Mouse (Mus musculus) heart, embryonic 11.5 days (tissue): ENCODE data around the gene Dnajc17. TPM values are rescaled to one million over a fixed set of nuclear protein-coding genes. Genes with fewer than 3 reads are reported as not detected.

ENCODE experiments used
- ATAC-seq: fragments of 200-750 bp; cut with Nextera tagmentation; replicated peaks from 2 replicates; pipeline ENCODE4 v1.8.0; 2017; ENCODE audit warnings: moderate library complexity; ENCODE audit not compliant: insufficient number of reproducible peaks, low FRiP score, low TSS enrichment
- H3K27ac ChIP-seq: fragments of 300-500 bp; sonication (generic); 2 replicates; pipeline ENCODE4 v1.5.1; 2014; ENCODE audit warnings: mild to moderate bottlenecking, low read depth, low read length
- H3K27me3 ChIP-seq: fragments of 300-500 bp; sonication (generic); 2 replicates; pipeline ENCODE4 v1.6.1; 2014; ENCODE audit warnings: mild to moderate bottlenecking, low read length, mixed read lengths; ENCODE audit not compliant: control insufficient read depth, insufficient read depth
- H3K36me3 ChIP-seq: fragments of 300-500 bp; sonication (generic); 2 replicates; pipeline ENCODE4 v1.6.1; 2014; ENCODE audit warnings: mild to moderate bottlenecking, low read length, moderate library complexity, mixed read lengths; ENCODE audit not compliant: control insufficient read depth, insufficient read depth
- H3K4me1 ChIP-seq: fragments of 300-500 bp; sonication (generic); 2 replicates; pipeline ENCODE4 v1.6.1; 2014; ENCODE audit warnings: low read length; ENCODE audit not compliant: control insufficient read depth, insufficient read depth
- H3K4me2 ChIP-seq: fragments of 300-500 bp; sonication (generic); 2 replicates; pipeline ENCODE4 v1.6.1; 2014; ENCODE audit warnings: mild to moderate bottlenecking, moderate library complexity
- H3K4me3 ChIP-seq: fragments of 300-500 bp; sonication (generic); 2 replicates; pipeline ENCODE4 v1.5.1; 2014; ENCODE audit warnings: low read depth, low read length
- H3K9ac ChIP-seq: fragments of 300-500 bp; sonication (generic); 2 replicates; pipeline ENCODE4 v1.6.1; 2014; ENCODE audit warnings: mild to moderate bottlenecking, low read depth, low read length, moderate library complexity
- H3K9me3 ChIP-seq: fragments of 300-500 bp; sonication (generic); replicated peaks from 2 replicates; pipeline ENCODE4 v1.6.1; 2016; ENCODE audit warnings: low read length; ENCODE audit not compliant: control insufficient read depth
- WGBS: fragments of 180-500 bp; shearing (Covaris S2); extraction: QIAGEN DNeasy Blood & Tissue Kit; methylation state at CpG from one replicate; pipeline ENCODE4 v1.1.7; 2014; ENCODE audit not compliant: insufficient replicate concordance; 5-methylcytosine and 5-hydroxymethylcytosine counted together
- polyA plus RNA-seq: library from polyadenylated mRNA; unstranded; fragments of >200 nt; fragmentation: Nextera tagmentation; extraction: Ambion mirVana; gene quantifications from 2 replicates; pipeline ENCODE4 v1.2.1, GENCODE M21; 2014

The Dnajc17 gene
- polyA plus RNA-seq, 1 experiment from 2014 or later = 18.4 TPM

GRCm38 (mm10) chr2:119163135-119163534 is 45.5 kb downstream of the Dnajc17 start:
- no peak overlapping the region for H3K9ac ChIP-seq
- no peak for ATAC-seq
- peaks cover 10% of the 10 kb centered on the region for H3K4me1 ChIP-seq
- H3K4me2 ChIP-seq = no peak overlapping the region
- H3K4me3 ChIP-seq = no peak overlapping the region
- WGBS = 53% methylated on average over 3 of the region's 3 CpGs
- H3K27me3 ChIP-seq = peaks cover 13% of the 10 kb centered on the region
- H3K27ac ChIP-seq = no peak overlapping the region
- no peaks in the 10 kb centered on the region for H3K36me3 ChIP-seq
- H3K9me3 ChIP-seq = no peaks in the 10 kb centered on the region

GRCm38 (mm10) chr2:119161247-119161646 is 47.3 kb downstream of the Dnajc17 start:
- H3K9ac ChIP-seq = peak overlapping the region; percentile 61; the same call in 1 of the 2 replicates
- no peaks in the 10 kb centered on the region for H3K9me3 ChIP-seq
- H3K4me2 ChIP-seq = no peak overlapping the region
- ATAC-seq = no peak
- no peaks in the 10 kb centered on the region; the same call in 1 of the 2 replicates for H3K4me1 ChIP-seq
- no peak overlapping the region for H3K4me3 ChIP-seq
- WGBS = 12% methylated on average over 2 of the region's 2 CpGs
- peak overlapping the region; percentile 37; the same call in 1 of the 2 replicates for H3K27ac ChIP-seq
- peaks cover 5% of the 10 kb centered on the region for H3K27me3 ChIP-seq
- H3K36me3 ChIP-seq = no peaks in the 10 kb centered on the region

DNA sequence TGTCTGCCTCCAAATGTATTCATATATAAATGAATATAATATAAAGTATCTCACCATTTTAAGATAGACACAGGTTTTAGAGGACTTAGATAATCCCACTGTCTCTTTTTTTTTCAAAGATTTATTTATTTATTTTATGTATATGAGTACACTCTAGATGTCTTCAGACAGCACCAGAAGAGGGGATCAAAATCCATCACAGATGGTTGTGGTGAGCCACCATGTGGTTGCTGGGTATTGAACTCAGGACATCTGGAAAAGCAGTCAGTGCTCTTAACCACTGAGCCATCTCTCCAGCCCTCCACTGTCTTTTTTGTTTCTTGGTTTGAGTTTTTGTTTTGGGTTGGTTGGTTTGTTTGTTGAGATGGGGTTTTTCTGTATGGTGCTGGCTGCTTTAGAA is 50.8 kb downstream of the Dnajc17 start:
- no peak for ATAC-seq
- Histone ChIP-seq H3K4me2 (no peak overlapping the region), H3K4me3 (no peak overlapping the region)

DNA sequence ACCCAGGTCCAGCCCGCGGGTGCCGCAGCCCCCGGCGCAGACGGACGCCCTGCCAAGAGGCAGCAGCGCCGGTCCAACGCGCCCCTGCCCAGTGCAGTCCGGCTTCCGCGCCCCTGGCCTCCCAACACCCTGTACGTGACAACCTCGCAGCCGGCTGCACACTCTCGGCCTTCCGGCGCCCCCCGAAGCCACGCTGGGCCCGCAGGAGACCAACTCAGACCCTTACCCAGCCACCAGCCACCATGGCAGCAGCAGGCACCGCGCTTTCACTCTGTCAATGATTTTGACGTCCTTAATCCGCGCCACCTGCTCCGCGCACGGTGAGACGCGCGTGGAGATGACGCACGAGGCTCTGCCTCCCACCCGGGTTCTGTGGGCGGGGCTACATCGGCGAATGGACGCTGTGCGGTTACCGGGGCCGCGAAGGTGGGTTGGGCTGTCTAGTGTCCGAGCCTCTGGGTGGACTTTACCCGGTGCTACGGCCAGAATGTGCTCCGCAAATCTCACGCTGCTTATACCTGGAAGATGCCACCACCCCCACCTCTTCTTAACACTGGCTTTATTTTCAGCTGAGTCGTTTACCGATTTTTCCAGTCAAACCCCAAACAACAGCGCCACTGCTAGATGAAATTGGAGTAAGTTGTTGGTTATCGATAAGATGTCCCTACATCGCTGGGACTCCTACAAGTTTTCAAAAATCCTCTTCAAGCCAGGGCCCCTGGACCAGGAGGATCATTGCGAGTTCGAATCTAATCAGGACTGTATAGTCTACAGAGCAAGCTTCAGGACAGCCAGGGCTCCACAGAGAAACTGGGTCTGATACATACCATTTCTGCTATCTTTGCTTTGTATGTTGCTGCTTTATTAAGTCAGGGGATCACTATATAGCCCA is 51.7 kb downstream of the Dnajc17 start, which contains the start of gene Rmdn3:
TSS of gene Rmdn3 (minus strand) at position 354 of the 892 bp plus-strand sequence.
- Histone ChIP-seq H3K27me3 (no peaks in the 10 kb centered on the region), H3K4me2 (peak within 1 kb of the TSS; percentile 93), H3K27ac (peak within 1 kb of the TSS; percentile 70), H3K4me3 (peak within 1 kb of the TSS; percentile 99), H3K9me3 (no peaks in the 10 kb centered on the region), H3K9ac (peak within 1 kb of the TSS; percentile 94), H3K4me1 (peaks cover 8% of the 10 kb centered on the region), H3K36me3 (peaks cover under 1% of the 10 kb centered on the region; the same call in 1 of the 2 replicates)
- peak; percentile 83 for ATAC-seq
- WGBS = 1% methylated on average over 57 of the region's 57 CpGs

More for the DNA sequence above, 50.8 kb downstream of the Dnajc17 start:
- peaks cover 8% of the 10 kb centered on the region for H3K4me1 ChIP-seq
- no peaks in the 10 kb centered on the region for H3K9me3 ChIP-seq
- no peak overlapping the region for H3K9ac ChIP-seq
- H3K27ac ChIP-seq = no peak overlapping the region
- no peaks in the 10 kb centered on the region for H3K36me3 ChIP-seq
- H3K27me3 ChIP-seq = no peaks in the 10 kb centered on the region

- H3K4me1 ChIP-seq = peaks cover 8% of the 10 kb centered on the region
- H3K9ac ChIP-seq = peak overlapping the region; percentile 94
- H3K4me2 ChIP-seq = peak overlapping the region; percentile 93
- no peaks in the 10 kb centered on the region for H3K27me3 ChIP-seq
- peak overlapping the region; percentile 70 for H3K27ac ChIP-seq
- peak; percentile 39 for ATAC-seq
- peak overlapping the region; percentile 99 for H3K4me3 ChIP-seq
- peaks cover 4% of the 10 kb centered on the region; the same call in 1 of the 2 replicates for H3K36me3 ChIP-seq
- 4% methylated on average over 34 of the region's 34 CpGs for WGBS
- no peaks in the 10 kb centered on the region for H3K9me3 ChIP-seq
Observed at GRCm38 (mm10) chr2:119156081-119156680, 52.4 kb downstream of the Dnajc17 start.

- Histone ChIP-seq H3K9ac (peak overlapping the region; percentile 94; the same call in 1 of the 2 replicates), H3K27me3 (no peaks in the 10 kb centered on the region), H3K4me3 (peak overlapping the region; percentile 99), H3K4me2 (peak overlapping the region; percentile 93), H3K27ac (peak overlapping the region; percentile 75), H3K36me3 (peaks cover 4% of the 10 kb centered on the region; the same call in 1 of the 2 replicates), H3K4me1 (peaks cover 8% of the 10 kb centered on the region), H3K9me3 (no peaks in the 10 kb centered on the region)
- 31% methylated on average over 9 of the region's 9 CpGs for WGBS
- peak; percentile 72 for ATAC-seq
Observed at GRCm38 (mm10) chr2:119155388-119155787, 53.2 kb downstream of the Dnajc17 start.

GRCm38 (mm10) chr2:119154683-119155082 is 53.9 kb downstream of the Dnajc17 start:
- no peak overlapping the region for H3K9ac ChIP-seq
- ATAC-seq = peak; percentile 57; the same call in 1 of the 2 replicates
- WGBS = 80% methylated on average over 2 of the region's 2 CpGs
- H3K27me3 ChIP-seq = no peaks in the 10 kb centered on the region
- no peaks in the 10 kb centered on the region for H3K9me3 ChIP-seq
- H3K4me2 ChIP-seq = peak overlapping the region; percentile 93
- H3K4me3 ChIP-seq = no peak overlapping the region
- peaks cover 4% of the 10 kb centered on the region; the same call in 1 of the 2 replicates for H3K36me3 ChIP-seq
- peaks cover 8% of the 10 kb centered on the region for H3K4me1 ChIP-seq
- H3K27ac ChIP-seq = peak overlapping the region; percentile 75

DNA sequence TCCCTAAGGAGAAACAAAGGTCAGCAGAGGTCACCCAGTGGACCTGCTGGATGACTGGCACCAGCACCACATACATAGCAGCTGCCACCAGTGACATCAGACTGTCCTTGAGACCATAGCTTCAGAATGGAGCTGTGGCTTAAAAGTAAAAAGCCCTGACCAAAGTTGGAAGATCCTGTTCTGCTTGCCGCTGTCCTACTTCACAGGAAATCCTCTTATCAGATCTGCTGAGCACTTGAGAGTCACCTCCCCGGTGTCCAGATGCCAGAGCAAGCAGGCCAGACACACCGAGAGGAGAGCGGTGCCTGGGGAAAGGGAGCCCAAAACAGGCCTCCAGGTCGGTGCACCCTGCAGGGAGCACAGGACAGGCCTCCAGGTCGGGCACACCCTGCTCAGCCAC is 56.3 kb downstream of the Dnajc17 start:
- Histone ChIP-seq H3K36me3 (peaks cover 13% of the 10 kb centered on the region), H3K9ac (no peak overlapping the region), H3K27ac (no peak overlapping the region), H3K4me2 (no peak overlapping the region), H3K9me3 (no peaks in the 10 kb centered on the region), H3K27me3 (no peaks in the 10 kb centered on the region), H3K4me3 (no peak overlapping the region), H3K4me1 (peaks cover 8% of the 10 kb centered on the region)
- WGBS = 46% methylated on average over 6 of the region's 6 CpGs
- no peak for ATAC-seq
